Mouse (Mus musculus): ENCODE data around the gene Tex19.2.

Gene Tex19.2

GRCm38 (mm10) chr11:121118577-121118976 lies at the start of gene Tex19.2:
Gene Tex19.2, minus strand, starts transcription at chr11:121118677.
- DNase-seq, result no peak

GRCm38 (mm10) chr11:121163751-121164150 lies 45.3 kb upstream of the Tex19.2 start:
- DNase-seq, result no peak

DNA sequence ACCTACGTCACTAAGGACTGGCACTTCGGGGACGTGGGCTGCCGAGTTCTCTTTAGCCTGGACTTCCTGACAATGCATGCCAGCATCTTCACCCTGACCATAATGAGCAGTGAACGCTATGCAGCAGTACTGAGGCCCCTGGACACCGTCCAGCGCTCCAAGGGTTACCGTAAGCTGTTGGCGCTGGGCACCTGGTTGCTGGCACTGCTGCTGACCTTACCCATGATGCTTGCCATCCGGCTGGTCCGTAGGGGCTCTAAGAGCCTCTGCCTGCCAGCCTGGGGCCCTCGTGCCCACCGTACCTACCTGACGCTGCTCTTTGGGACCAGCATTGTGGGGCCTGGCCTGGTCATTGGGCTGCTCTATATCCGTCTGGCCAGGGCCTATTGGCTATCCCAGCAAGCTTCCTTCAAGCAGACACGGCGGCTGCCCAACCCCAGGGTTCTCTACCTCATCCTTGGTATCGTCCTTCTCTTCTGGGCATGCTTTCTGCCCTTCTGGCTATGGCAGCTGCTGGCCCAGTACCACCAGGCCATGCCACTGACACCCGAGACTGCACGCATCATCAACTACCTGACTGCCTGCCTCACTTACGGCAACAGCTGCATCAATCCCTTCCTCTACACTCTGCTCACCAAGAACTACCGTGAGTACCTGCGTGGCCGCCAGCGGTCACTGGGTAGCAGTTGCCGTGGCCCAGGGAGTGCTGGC lies 42.3 kb upstream of the Tex19.2 start:
- DNase-seq, result no peak

GRCm38 (mm10) chr11:121159971-121160370 lies 41.5 kb upstream of the Tex19.2 start, which contains the start of gene Uts2r:
Gene Uts2r, plus strand, starts transcription at chr11:121160271.
- DNase-seq, result no peak

DNA sequence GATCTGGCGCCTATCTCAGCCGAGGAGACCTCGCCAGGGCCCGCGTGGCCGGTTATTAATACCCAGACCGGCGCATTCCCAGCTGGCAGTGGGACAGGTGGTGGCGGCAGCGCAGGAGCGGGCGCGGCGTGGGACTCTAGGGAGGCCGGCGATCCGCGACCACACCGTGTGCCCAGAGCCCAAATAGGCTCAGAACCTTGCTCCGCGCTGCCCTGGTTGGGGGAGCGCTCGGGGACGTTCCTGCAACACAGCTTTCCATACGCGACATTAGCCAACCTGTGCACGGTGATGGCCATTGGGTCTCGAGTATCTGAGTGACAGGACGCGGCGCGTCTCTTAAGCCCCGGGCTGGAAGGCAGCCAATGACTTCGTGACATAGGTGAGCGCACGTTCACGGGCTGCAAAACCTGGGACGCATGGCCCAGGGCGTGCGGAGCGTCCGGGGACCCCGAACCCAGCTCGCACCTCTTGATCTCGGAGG lies 38.0 kb upstream of the Tex19.2 start:
- DNase-seq, result peak; percentile 61 to 68

GRCm38 (mm10) chr11:121154203-121154602 lies 35.7 kb upstream of the Tex19.2 start:
- DNase-seq, result no peak

DNA sequence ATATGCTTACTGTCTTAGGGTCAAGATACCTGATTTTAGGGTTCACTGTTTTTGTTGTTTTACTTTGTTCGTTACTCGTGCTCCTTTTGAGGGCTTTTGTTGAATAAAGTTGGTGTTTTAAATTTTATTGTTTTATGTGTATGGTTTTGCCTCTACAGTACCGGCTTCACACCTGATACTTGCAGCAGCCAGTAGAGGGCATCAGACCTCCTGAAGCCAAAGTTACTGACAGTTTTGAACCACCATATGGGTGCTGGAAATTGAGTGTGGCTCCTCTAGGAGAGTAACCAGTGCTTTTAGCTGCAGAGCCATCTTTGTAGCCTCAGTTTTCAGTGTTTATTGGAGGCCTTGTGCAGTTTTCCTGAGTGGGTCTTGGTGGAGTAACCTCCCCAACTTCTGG lies 29.7 kb upstream of the Tex19.2 start:
- DNase-seq, result no peak

DNA sequence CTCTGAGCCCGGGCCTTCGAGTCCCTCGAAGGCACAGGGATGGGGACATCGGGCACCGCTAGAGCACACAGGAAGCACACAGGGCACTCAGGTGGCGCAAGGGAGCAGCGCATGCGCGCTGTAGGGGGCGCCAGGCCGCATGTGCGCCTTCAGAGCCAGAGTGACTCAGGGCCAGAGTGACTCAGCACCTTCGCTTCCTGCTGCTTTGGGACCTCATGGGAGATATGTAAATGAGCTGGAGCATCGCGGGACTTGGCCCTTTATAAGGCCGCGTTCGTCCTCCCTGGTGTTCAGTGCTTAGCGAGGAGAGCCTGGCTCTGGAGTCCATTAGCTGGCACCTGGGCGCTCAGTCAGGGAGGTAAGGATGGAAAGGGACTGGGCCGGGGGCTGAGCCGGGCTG lies 27.4 kb upstream of the Tex19.2 start, which contains the start of gene Tex19.1:
Gene Tex19.1, plus strand, starts transcription at position 279 of the 400 bp plus-strand sequence.
- no peak for DNase-seq

GRCm38 (mm10) chr11:121143325-121144015 lies 25.0 kb upstream of the Tex19.2 start:
- no peak for DNase-seq

DNA sequence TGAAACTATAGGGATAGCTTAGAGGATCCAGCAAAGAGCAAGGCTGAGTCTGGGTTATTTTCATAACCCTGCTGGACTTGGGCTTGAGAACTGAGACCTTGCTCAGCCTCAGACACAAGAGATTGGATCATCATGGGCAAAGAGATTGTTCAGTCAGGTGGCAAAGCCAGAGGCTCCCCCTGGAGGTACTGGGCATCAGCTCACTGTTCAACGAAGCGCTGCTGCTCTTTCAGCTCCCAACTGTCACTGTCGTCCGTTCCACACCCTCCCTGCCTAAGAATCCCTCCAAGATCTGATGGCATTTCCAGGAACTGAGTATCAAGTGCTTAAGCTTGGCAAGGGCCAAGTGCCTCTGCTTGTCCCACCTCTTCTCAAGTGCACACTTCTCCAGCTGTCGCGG lies 20.3 kb upstream of the Tex19.2 start:
- no peak for DNase-seq

DNA sequence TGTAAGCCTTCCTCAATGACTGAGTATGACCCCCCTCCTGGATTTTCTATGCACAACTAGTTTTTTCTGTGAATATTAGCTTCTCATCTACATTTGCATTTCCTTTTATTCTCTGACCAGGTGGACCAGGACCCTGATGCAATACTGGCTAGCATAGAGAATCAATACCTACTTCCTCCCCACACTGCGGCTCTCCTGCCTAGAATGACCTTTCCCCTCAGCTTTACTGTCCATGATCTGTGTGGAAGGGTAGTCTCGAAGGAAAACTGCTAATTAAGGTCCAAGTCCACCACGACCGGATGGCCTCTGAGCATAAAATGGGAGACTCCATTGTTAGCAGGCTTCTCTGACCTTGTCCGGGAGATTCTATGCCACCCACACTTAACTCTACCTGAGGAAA lies 19.2 kb upstream of the Tex19.2 start:
- DNase-seq, result no peak

DNA sequence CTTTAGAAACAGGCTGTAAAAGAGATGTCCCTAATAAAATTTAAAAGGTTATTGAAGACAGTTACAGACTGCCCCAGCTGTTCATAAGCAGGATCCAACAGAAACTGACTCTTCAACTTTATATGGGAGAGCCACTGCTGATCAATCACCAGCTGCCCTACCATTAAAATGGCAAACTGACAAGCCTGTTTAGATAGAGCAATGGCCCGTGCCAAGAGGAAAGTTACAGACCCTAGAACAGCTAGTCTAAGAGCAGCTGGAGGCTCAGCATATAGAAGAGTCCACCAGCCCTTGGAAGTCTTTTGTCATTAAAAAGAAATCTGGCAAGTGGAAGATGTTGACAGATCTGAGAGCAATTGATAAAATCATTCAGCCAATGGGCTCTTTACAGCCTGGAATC lies 16.1 kb upstream of the Tex19.2 start:
- no peak for DNase-seq

GRCm38 (mm10) chr11:121129616-121130015 lies 11.1 kb upstream of the Tex19.2 start:
- DNase-seq, result no peak

DNA sequence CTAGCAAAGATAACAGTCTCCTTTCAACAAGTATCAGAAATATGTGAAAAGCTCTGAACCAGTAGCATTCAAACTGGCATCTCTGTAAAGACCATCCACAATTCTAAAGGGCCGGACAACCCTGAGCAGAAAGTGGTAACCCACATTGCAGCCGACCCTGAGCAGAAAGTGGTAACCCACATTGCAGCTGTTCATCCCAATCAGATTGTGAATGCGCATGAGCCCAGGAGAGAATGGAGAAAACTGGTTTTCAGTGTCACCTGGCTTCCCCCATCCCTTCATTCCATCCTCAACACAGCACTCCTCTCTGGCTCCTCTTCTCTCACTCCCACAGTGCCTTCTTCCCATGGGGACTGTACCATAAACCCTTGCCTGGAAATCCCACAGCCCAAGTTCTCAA lies 9.0 kb upstream of the Tex19.2 start:
- no peak for DNase-seq

DNA sequence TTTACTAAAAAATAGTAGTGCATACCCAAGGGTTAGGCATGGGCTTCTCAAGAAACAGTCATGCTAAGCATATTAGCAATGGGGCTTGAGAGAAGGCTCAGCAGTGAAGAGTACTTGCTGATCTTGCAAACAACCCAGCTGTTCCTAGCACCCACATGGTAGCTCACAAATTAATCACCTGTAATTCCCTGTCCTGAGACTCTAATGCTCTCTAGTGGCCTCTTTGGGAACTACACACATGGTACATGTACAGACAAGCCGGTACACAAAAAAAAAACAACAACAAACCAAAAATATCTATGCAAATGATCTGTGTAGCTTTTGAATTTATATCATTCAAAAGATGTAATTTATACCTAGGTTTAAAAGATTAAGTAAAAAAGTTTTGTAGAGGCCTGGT lies 7.9 kb upstream of the Tex19.2 start:
- no peak for DNase-seq

DNA sequence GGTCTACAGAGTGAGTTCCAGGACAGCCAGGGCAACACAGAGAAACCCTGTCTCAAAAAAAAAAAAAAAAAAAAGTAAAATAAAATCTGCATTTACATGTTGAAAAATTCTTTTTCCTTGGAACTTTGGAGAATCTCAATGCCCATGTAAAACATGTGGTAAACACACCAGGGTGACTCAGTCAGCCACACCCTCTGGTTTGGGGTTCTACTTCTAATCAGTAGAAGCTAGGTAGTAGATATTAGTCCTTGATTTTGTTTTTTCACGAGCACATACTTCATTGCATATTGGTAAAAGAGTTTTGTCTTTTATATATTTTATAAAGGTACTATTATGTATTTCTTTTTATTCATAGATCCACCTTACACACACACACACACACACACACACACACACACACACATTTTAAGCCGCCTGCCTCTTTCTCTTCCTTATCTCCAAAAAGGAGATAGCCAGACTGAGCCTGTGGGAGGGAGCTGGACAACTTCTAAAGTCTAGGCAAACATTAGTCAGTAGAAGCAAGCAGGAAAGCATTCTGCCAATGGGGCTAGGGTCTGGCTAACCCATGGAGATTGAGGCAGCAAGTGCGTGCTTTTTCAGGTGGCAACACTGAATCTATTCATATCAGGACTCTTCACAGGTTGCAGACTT lies 7.2 kb upstream of the Tex19.2 start:
- no peak for DNase-seq

GRCm38 (mm10) chr11:121123438-121123837 lies 5.0 kb upstream of the Tex19.2 start:
- DNase-seq, result no peak

GRCm38 (mm10) chr11:121122024-121122670 lies 3.7 kb upstream of the Tex19.2 start:
- no peak for DNase-seq

DNA sequence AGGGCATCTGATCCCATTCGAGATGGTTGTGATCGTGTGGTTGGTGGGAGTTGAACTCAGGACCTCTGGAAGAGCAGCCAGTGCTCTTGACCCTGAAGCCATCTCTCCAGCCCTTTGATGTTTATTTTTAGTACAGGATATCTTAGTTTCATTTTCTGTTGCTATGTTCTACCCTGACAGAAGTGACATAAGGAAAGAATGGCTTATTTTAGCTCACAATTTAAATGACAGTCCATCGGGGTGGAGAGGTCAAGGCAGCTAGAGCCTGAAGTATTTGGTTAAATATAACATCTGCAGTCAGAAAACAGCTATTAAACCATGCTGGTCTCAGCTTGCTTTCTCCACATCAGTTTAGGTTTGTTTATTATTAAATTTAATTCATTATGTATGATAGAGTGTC lies 2.7 kb upstream of the Tex19.2 start:
- DNase-seq, result no peak

DNA sequence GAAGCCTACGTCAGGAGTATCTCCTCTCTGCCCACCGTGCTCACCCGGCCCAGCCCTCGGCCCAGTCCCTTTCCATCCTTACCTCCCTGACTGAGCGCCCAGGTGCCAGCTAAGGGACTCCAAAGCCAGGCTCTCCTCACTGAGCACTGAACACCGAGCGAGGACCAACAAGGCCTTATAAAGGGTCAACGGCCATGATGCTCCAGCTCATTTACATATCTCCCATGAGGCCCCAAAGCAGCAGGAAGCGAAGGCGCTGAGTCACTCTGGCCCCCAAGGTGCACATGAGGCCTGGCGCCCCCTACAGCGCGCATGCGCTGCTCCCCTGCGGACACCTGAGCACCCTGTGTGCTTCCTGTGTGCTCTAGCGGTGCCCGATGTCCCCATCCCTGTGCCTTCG lies 371 bp downstream of the Tex19.2 start:
- no peak for DNase-seq

- peak; percentile 71 to 77 for DNase-seq
Observed at GRCm38 (mm10) chr11:121112091-121112775, 6.2 kb downstream of the Tex19.2 start.

DNA sequence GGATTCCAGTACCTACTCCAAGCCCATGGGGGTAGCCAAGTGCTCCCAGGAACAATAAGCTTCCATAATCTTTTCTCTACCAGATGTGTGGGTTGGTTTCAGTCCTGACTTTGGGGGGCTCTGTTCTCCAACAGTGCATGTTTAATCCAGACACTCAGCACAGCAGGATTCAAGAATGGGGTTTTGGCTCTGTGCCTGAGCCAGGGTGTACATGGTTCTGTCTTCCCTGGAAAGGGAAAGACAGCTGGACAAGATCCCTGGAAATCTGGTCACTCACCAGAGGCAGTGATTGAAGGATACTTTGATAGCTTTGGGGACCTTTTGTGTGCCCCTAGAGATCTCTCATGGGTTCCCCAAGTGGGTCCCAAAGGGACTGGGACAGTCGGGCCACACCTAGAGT lies 6.9 kb downstream of the Tex19.2 start:
- DNase-seq, result no peak

DNA sequence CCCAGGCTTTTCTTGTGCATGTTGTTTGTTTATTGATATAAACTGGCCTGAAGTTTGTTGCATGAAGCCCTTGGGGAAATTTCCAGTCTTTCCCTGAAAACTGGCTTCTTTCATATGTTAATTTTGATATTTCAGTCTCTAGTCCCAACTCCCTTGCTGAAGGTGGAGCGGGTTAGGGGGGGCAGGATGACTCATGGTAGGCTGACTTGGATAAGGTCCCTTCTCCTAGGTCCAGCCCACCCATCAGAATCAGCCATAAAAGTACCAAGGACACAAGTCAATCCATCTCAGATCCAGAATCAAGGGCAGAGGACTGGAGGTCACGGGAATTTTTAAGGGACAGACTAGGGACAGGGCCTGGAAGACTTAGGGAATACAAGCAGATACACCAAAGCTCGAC lies 7.4 kb downstream of the Tex19.2 start:
- no peak for DNase-seq

Measured in cerebellum, adult 18-20 months (tissue).